Mouse (Mus musculus) heart, embryonic 12.5 days (tissue): ENCODE measurements around the gene Zbtb32. TPM values are rescaled to one million over a fixed set of nuclear protein-coding genes. Genes with fewer than 3 reads are reported as not detected.

Experiments
- ATAC-seq: fragments of 200-750 bp; cut with Nextera tagmentation; 2 replicates; pipeline ENCODE4 v1.8.0; 2017; ENCODE audit warnings: moderate TSS enrichment, moderate library complexity; ENCODE audit not compliant: insufficient number of reproducible peaks, low FRiP score
- H3K27ac ChIP-seq: fragments of 300-500 bp; sonication (generic); 2 replicates; pipeline ENCODE4 v1.5.1; 2016; ENCODE audit warnings: mild to moderate bottlenecking, moderate library complexity; ENCODE audit not compliant: poor library complexity, severe bottlenecking
- H3K27me3 ChIP-seq: fragments of 300-500 bp; sonication (generic); replicated peaks from 2 replicates; pipeline ENCODE4 v1.6.1; 2016; ENCODE audit warnings: mild to moderate bottlenecking, moderate library complexity
- H3K36me3 ChIP-seq: fragments of 300-500 bp; sonication (generic); 2 replicates; pipeline ENCODE4 v1.6.1; 2016; ENCODE audit warnings: mild to moderate bottlenecking, moderate library complexity
- H3K4me1 ChIP-seq: fragments of 300-500 bp; sonication (generic); replicated peaks from 2 replicates; pipeline ENCODE4 v1.6.1; 2016; ENCODE audit warnings: mild to moderate bottlenecking
- H3K4me2 ChIP-seq: fragments of 300-500 bp; sonication (generic); 2 replicates; pipeline ENCODE4 v1.6.1; 2016; ENCODE audit warnings: mild to moderate bottlenecking, moderate library complexity
- H3K4me3 ChIP-seq: fragments of 300-500 bp; sonication (generic); 2 replicates; pipeline ENCODE4 v1.5.1; 2016; ENCODE audit warnings: mild to moderate bottlenecking
- H3K9ac ChIP-seq: fragments of 300-500 bp; sonication (generic); 2 replicates; pipeline ENCODE4 v1.6.1; 2016; ENCODE audit warnings: mild to moderate bottlenecking, moderate library complexity
- H3K9me3 ChIP-seq: fragments of 300-500 bp; sonication (generic); replicated peaks from 2 replicates; pipeline ENCODE4 v1.6.1; 2016; ENCODE audit warnings: mild to moderate bottlenecking, moderate library complexity
- WGBS: fragments of 180-500 bp; shearing (Covaris S2); methylation state at CpG from one replicate; pipeline ENCODE4 v1.1.7; 2016; 5-methylcytosine and 5-hydroxymethylcytosine counted together
- polyA plus RNA-seq: library from polyadenylated mRNA; unstranded; fragments of >200 nt; fragmentation: Nextera tagmentation; extraction: Ambion mirVana; gene quantifications from 2 replicates; pipeline ENCODE4 v1.2.1, GENCODE M21; 2016

Zbtb32 gene
- polyA plus RNA-seq, 1 experiment from 2014 or later, result 0.09 TPM

GRCm38 (mm10) chr7:30588676-30589434 lies 9.9 kb downstream of the Zbtb32 start, which contains the start of gene Kmt2b:
Gene Kmt2b (minus strand): TSS chr7:30588726.
- Histone ChIP-seq H3K27me3 (0 out of 2 replicates have a peak, but pooled peaks cover 4% of the 10 kb centered on the region), H3K27ac (peak within 1 kb of the TSS; percentile 89), H3K4me2 (peak within 1 kb of the TSS; percentile 93), H3K4me1 (peaks cover 16% of the 10 kb centered on the region), H3K9me3 (no peaks in the 10 kb centered on the region), H3K4me3 (peak within 1 kb of the TSS; percentile 82), H3K9ac (peak within 1 kb of the TSS; percentile 92), H3K36me3 (peaks cover 33% of the 10 kb centered on the region)
- ATAC-seq, result peak; percentile 96
- under 1% methylated on average over 54 of the region's 68 CpGs for whole genome bisulfite sequencing

- Histone ChIP-seq H3K36me3 (peaks cover 41% of the 10 kb centered on the region), H3K9me3 (no peaks in the 10 kb centered on the region), H3K4me1 (peaks cover 16% of the 10 kb centered on the region), H3K4me3 (peak overlapping the region; percentile 82), H3K4me2 (peak overlapping the region; percentile 93), H3K9ac (peak overlapping the region; percentile 92), H3K27ac (peak overlapping the region; percentile 89), H3K27me3 (0 out of 2 replicates have a peak, but pooled peaks cover 4% of the 10 kb centered on the region)
- ATAC-seq, result peak; percentile 19
- WGBS, result under 1% methylated on average over 57 of the region's 67 CpGs
These were observed 10.7 kb downstream of the Zbtb32 start for GRCm38 (mm10) chr7:30587842-30588667.

- Histone ChIP-seq H3K9ac (peak overlapping the region; percentile 92; the same call in 1 of the 2 replicates), H3K4me1 (peaks cover 16% of the 10 kb centered on the region), H3K4me2 (peak overlapping the region; percentile 93; the same call in 1 of the 2 replicates), H3K36me3 (peaks cover 56% of the 10 kb centered on the region), H3K4me3 (peak overlapping the region; percentile 82; the same call in 1 of the 2 replicates), H3K27me3 (0 out of 2 replicates have a peak, but pooled peaks cover 4% of the 10 kb centered on the region), H3K27ac (no peak overlapping the region), H3K9me3 (no peaks in the 10 kb centered on the region)
- no peak for ATAC-seq
- 92% methylated on average over 28 of the region's 28 CpGs for WGBS
These were observed 12.2 kb downstream of the Zbtb32 start for GRCm38 (mm10) chr7:30586455-30587020.

- Histone ChIP-seq H3K4me1 (peaks cover 16% of the 10 kb centered on the region), H3K4me2 (no peak overlapping the region), H3K27ac (no peak overlapping the region), H3K9me3 (no peaks in the 10 kb centered on the region), H3K4me3 (no peak overlapping the region), H3K27me3 (no peaks in the 10 kb centered on the region), H3K36me3 (peaks cover 68% of the 10 kb centered on the region), H3K9ac (no peak overlapping the region)
- WGBS, result 94% methylated on average over 7 of the region's 7 CpGs
- no peak for ATAC-seq
These were observed 13.5 kb downstream of the Zbtb32 start for GRCm38 (mm10) chr7:30585170-30585569.

GRCm38 (mm10) chr7:30584339-30584738 lies 14.4 kb downstream of the Zbtb32 start:
- no peak overlapping the region for H3K4me2 ChIP-seq
- peaks cover 76% of the 10 kb centered on the region for H3K36me3 ChIP-seq
- H3K4me3 ChIP-seq, result no peak overlapping the region
- no peaks in the 10 kb centered on the region for H3K27me3 ChIP-seq
- H3K27ac ChIP-seq, result no peak overlapping the region
- 96% methylated on average over 10 of the region's 10 CpGs for WGBS
- no peaks in the 10 kb centered on the region for H3K9me3 ChIP-seq
- H3K9ac ChIP-seq, result 0 out of 2 replicates have a peak overlapping the region, but pooled peaks have one; percentile 2
- H3K4me1 ChIP-seq, result peaks cover 10% of the 10 kb centered on the region
- no peak for ATAC-seq

- 91% methylated on average over 16 of the region's 16 CpGs for whole genome bisulfite sequencing
- Histone ChIP-seq H3K27ac (no peak overlapping the region), H3K4me2 (no peak overlapping the region), H3K9ac (no peak overlapping the region), H3K9me3 (no peaks in the 10 kb centered on the region), H3K4me3 (no peak overlapping the region), H3K36me3 (peaks cover 99% of the 10 kb centered on the region), H3K4me1 (0 out of 2 replicates have a peak, but pooled peaks cover under 1% of the 10 kb centered on the region), H3K27me3 (no peaks in the 10 kb centered on the region)
- no peak for ATAC-seq
These were observed 17.2 kb downstream of the Zbtb32 start for GRCm38 (mm10) chr7:30581547-30581946.

GRCm38 (mm10) chr7:30579950-30580349 lies 18.8 kb downstream of the Zbtb32 start:
- H3K4me3 ChIP-seq, result no peak overlapping the region
- no peak for ATAC-seq
- 93% methylated on average over 8 of the region's 8 CpGs for WGBS

GRCm38 (mm10) chr7:30572969-30573368 lies 25.7 kb downstream of the Zbtb32 start:
- Histone ChIP-seq H3K4me1 (no peaks in the 10 kb centered on the region), H3K27me3 (no peaks in the 10 kb centered on the region), H3K9ac (no peak overlapping the region), H3K4me2 (no peak overlapping the region), H3K4me3 (no peak overlapping the region), H3K9me3 (no peaks in the 10 kb centered on the region), H3K36me3 (peaks cover 96% of the 10 kb centered on the region), H3K27ac (no peak overlapping the region)
- WGBS, result 87% methylated on average over 2 of the region's 2 CpGs
- no peak for ATAC-seq

More at GRCm38 (mm10) chr7:30579950-30580349, 18.8 kb downstream of the Zbtb32 start:
- no peak overlapping the region for H3K9ac ChIP-seq
- peaks cover 99% of the 10 kb centered on the region for H3K36me3 ChIP-seq
- H3K27ac ChIP-seq, result no peak overlapping the region
- H3K27me3 ChIP-seq, result no peaks in the 10 kb centered on the region
- H3K4me2 ChIP-seq, result no peak overlapping the region
- H3K4me1 ChIP-seq, result no peaks in the 10 kb centered on the region
- H3K9me3 ChIP-seq, result no peaks in the 10 kb centered on the region

GRCm38 (mm10) chr7:30572389-30572788 lies 26.3 kb downstream of the Zbtb32 start:
- H3K27me3 ChIP-seq, result no peaks in the 10 kb centered on the region
- no peak overlapping the region for H3K4me3 ChIP-seq
- H3K36me3 ChIP-seq, result peaks cover 93% of the 10 kb centered on the region
- H3K4me2 ChIP-seq, result no peak overlapping the region
- no peaks in the 10 kb centered on the region for H3K9me3 ChIP-seq
- WGBS, result 82% methylated on average over 5 of the region's 5 CpGs
- no peak for ATAC-seq
- no peak overlapping the region for H3K27ac ChIP-seq
- no peak overlapping the region for H3K9ac ChIP-seq
- H3K4me1 ChIP-seq, result no peaks in the 10 kb centered on the region

- H3K4me1 ChIP-seq, result peaks cover 6% of the 10 kb centered on the region
- H3K9ac ChIP-seq, result no peak overlapping the region
- no peaks in the 10 kb centered on the region for H3K27me3 ChIP-seq
- H3K36me3 ChIP-seq, result peaks cover 74% of the 10 kb centered on the region
- H3K9me3 ChIP-seq, result no peaks in the 10 kb centered on the region
- H3K4me3 ChIP-seq, result no peak overlapping the region
- no peak overlapping the region for H3K27ac ChIP-seq
- no peak for ATAC-seq
- 87% methylated on average over 11 of the region's 11 CpGs for WGBS
- H3K4me2 ChIP-seq, result no peak overlapping the region
These were observed 31.2 kb downstream of the Zbtb32 start for GRCm38 (mm10) chr7:30567555-30567954.

GRCm38 (mm10) chr7:30566033-30566432 lies 32.7 kb downstream of the Zbtb32 start:
- Histone ChIP-seq H3K36me3 (peaks cover 63% of the 10 kb centered on the region), H3K4me3 (no peak overlapping the region), H3K27me3 (no peaks in the 10 kb centered on the region), H3K4me1 (peaks cover 6% of the 10 kb centered on the region), H3K4me2 (no peak overlapping the region), H3K9me3 (no peaks in the 10 kb centered on the region), H3K27ac (no peak overlapping the region), H3K9ac (no peak overlapping the region)
- 86% methylated on average over 9 of the region's 9 CpGs for WGBS
- no peak for ATAC-seq
